Mouse (Mus musculus): Measurements from ENCODE around the gene Phf11a.
"Not testable (repeated sequence)": the region's sequence is repeated elsewhere in the genome, so short reads cannot be mapped to it uniquely, and the experiment has no call there.

The Phf11a gene

DNA sequence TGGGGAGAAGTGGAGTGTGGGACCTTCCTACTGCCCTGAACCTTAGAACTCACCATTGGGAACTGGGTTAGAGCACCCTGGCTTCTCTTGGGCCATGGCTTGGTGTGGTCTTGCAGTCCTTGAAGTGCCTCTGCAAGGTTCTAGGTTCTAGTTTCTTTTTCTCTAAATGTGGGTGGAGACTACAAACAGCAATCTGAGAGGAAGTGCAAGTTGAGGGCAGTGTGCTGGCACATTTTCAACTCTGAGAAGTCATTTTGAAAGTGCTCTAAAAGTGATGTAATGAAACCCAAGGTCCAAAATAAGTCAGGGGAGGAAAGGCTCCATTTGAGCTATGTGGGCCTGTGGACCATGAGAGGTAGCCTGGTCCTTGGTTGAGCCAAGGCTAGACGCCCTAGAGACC lies at the start of gene Phf11a:
Phf11a (minus strand) TSS at position 132 of the 400 bp plus-strand sequence.
- DNase-seq (ENCODE audit: low spot score in 2 of 2) = not testable (repeated sequence)

DNA sequence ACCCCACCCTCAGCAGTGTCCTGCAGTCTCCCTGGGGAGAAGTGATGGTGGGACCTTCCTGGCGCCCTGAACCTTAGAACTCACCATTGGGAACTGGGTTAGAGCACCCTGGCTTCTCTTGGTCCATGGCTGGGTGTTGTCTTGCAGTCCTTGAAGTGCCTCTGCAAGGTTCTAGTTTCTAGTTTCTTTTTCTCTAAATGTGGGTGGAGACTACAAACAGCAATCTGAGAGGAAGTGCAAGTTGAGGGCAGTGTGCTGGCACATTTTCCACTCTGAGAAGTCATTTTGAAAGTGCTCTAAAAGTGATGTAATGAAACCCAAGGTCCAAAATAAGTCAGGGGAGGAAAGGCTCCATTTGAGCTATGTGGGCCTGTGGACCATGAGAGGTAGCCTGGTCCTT lies 43.9 kb upstream of the Phf11a start, which contains the start of gene Phf11b:
Phf11b (minus strand) TSS at position 163 of the 400 bp plus-strand sequence.
- DNase-seq (ENCODE audit: low spot score in 2 of 2) = not testable (repeated sequence)

DNA sequence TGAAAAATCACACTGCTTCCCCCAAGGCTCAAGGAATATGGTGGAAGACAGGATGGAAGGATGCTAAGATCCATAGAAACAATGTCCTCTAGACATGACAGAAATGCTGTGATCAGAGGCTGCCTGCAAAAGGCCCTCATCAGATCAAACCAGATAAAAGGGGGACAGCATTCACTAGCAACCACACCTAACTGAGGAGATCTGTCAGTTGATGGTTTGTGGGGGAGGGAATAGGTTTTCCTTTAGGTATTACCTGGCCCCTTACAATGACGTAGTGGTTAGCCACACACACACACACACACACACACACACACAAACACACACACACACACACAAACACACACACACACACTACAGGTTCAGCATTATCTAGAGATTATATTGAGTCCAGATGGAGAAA lies 42.2 kb upstream of the Phf11a start:
- no peak for DNase-seq (ENCODE audit: low spot score in 2 of 2)

DNA sequence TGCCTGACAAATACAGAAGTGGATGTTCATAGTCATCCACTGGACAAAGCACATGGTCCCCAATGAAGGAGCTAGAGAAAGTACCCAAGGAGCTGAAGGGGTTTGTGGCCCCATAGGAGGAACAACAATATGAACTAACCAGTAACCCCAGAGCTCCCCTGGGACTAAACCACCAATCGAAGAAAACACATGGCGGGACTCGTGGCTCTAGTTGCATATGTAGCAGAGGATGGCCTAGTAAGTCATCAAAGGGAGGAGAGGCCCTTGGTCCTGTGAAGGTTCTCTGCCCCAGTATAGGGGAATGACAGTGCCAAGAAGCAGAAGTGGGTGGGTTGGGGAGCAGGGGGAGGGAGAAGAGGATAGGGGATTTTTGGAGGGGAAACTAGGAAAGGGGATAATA lies 38.7 kb upstream of the Phf11a start:
- not testable (repeated sequence) for DNase-seq (ENCODE audit: low spot score in 2 of 2)

DNA sequence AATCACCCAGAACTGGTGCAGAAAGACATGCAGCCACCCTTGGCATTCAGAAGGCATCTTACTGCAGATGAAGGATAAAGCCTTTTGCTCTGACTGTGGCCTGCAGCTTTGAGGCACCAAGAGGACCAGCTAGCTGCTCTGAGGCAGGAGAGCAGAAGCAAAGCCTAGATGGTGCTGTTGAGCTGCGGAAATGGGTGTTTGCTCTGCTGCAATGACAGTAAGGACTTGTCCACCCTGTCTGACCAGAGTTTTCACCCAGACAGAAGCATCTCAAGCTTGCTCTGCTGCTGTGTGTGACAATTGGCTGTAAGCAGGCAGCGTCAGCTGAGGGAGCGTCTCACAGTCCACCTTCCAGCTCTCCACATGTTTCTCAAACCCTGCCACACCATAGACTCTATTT lies 33.2 kb upstream of the Phf11a start:
- DNase-seq (ENCODE audit: low spot score in 2 of 2) = peak; percentile 37 to 46

DNA sequence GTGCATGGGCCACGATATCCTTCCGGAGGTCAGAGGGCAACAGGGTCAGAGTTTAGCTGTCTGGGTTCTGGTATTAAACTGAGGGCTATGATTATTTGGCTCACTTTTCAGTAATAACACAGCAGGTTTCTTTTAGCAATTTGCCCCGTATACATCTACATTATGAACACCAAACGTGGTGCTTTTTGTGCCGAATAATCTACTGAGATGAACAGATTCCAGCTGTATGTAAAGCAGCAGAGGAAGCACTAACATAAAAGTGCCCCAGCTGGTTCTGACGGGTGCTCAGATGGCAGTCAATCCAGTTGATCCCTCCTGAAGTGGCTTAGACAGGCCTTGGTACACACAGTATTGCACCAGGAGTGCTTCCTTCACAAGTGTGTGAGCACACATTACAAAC lies 22.6 kb upstream of the Phf11a start:
- not testable (repeated sequence) for DNase-seq (ENCODE audit: low spot score in 2 of 2)

DNA sequence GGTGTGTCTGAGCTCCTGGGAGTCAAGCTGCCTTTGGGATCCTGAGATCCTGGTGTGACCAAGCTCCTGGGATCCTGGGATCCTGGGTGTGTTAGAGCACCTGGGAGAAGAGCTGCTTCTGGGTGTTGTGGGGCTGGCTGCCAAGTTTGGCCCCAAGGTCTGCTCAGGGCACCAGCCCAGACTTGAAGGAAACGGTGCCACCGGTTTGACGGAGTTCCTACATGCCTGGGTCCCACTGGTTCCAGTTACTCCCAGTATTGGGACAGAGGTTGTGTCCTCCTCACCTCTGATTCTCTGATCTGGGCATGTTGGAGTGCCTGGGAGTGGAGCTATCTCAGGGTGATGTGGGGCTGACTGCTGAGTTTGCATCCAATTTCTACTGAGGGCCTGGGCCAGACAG lies 21.7 kb upstream of the Phf11a start:
- peak; percentile 45 to 57 for DNase-seq (ENCODE audit: low spot score in 2 of 2)

DNA sequence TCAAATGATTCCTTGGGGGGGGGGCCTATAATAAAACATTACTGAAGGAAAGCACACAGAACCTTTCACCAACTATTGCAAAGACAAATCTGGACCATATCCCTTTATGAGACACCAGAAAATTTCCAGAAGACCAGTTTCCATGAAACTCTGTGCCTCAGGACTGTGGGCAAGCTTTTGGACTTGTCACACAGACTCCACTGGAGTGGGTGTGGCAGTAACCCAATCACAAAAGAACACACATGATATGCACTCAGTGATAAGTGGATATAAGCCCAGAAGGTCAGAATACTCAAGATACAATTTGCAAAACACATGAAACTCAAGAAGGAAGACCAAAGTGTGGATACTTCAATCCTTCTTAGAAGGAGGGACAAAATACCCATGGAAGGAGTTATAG lies 5.6 kb downstream of the Phf11a start:
- not testable (repeated sequence) for DNase-seq (ENCODE audit: low spot score in 2 of 2)

DNA sequence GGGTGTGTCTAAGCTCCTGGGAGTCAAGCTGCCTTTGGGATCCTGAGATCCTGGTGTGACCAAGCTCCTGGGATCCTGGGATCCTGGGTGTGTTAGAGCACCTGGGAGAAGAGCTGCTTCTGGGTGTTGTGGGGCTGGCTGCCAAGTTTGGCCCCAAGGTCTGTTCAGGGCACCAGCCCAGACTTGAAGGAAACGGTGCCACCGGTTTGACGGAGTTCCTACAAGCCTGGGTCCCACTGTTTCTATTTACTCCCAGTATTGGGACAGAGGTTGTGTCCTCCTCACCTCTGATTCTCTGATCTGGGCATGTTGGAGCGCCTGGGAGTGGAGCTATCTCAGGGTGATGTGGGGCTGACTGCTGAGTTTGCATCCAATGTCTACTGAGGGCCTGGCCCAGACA lies 22.4 kb downstream of the Phf11a start:
- peak; percentile 59 to 72 for DNase-seq (ENCODE audit: low spot score in 2 of 2)

DNA sequence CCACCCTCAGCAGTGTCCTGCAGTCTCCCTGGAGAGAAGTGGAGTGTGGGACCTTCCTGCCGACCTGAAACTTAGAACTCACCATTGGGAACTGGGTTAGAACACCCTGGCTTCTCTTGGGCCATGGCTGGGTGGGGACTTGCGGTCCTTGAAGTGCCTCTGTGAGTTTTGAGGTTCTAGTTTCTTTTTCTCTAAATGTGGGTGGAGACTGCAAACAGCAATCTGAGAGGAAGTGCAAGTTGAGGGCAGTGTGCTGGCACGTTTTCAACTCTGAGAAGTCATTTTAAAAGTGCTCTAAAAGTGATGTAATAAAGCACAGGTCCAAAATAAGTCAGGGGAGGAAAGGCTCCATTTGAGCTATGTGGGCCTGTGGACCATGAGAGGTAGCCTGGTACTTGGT lies 37.3 kb downstream of the Phf11a start, which contains the start of gene Gm6904:
Gm6904 (minus strand) TSS at position 161 of the 400 bp plus-strand sequence.
- DNase-seq (ENCODE audit: low spot score in 2 of 2) = peak in 1 of 2 experiments; percentile 7

DNA sequence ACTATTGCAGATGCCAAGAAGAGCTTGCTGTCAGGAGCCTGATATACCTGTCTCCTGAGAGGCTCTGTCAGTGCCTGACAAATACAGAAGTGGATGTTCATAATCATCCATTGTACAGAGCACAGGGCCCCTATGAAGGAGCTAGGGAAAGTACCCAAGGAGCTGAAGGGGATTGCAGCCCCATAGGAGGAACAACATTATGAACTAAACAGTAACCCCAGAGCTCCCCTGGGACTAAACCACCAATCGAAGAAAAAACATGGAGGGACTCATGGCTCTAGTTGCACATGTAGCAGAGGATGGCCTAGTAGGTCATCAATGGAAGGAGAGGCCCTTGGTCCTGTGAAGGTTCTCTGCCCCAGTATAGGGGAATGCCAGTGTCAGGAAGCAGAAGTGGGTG lies 41.5 kb downstream of the Phf11a start:
- DNase-seq (ENCODE audit: low spot score in 2 of 2) = not testable (repeated sequence)

DNA sequence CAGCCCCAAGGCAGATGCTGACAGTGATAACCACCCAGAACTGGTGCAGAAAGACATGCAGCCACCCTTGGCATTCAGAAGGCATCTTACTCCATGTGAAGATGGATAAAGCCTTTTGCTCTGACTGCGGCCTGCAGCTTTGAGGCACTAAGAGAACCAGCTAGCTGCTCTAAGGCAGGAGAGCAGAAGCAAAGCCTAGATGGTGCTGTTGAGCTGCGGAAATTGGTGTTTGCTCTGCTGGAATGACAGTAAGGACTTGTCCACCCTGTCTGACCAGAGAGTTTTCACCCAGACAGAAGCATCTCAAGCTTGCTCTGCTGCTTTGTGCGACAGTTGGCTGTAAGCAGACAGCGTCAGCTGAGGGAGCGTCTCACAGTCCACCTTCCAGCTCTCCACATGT lies 47.0 kb downstream of the Phf11a start:
- DNase-seq (ENCODE audit: low spot score in 2 of 2) = peak; percentile 17 to 19

DNA sequence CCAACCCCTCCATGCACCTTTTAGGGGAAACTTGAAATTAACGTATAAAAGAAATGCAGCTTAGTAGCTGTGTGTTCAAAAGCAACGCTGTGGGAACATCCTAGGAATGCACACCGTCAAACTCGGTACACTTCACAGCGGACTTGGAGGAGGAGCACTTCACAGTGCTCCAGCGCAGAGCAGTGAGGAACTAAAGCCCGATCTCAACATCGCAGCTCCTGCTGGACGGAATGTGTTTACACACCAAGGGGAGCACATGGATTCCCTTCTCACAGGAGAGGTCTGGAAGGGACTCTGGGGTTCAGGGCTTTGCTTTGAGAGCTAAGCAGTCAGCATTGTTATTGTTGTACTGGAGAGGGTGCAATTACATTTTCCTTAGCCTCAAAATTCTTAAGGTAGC lies 63.7 kb downstream of the Phf11a start:
- DNase-seq (ENCODE audit: low spot score in 2 of 2) = no peak

DNA sequence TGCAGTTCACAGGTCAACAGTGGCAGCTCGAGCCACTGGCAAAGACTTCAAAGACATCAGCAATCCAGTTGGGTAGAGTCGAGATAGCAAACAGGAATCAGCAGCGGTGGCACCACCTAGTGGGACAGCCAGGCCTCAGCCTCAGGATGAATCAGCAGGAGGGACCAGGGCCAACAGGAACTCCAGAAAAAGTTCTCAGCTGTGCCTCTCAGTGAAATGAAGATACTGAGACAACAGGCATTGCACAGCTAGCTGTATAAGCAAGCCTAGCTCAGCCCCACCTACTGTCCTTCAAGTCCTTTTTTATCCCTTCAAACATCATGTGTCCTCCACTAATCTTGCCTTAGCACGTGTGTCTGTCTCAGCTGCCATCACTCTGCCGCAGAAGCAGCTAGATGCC lies 65.3 kb downstream of the Phf11a start:
- no peak for DNase-seq (ENCODE audit: low spot score in 2 of 2)

DNA sequence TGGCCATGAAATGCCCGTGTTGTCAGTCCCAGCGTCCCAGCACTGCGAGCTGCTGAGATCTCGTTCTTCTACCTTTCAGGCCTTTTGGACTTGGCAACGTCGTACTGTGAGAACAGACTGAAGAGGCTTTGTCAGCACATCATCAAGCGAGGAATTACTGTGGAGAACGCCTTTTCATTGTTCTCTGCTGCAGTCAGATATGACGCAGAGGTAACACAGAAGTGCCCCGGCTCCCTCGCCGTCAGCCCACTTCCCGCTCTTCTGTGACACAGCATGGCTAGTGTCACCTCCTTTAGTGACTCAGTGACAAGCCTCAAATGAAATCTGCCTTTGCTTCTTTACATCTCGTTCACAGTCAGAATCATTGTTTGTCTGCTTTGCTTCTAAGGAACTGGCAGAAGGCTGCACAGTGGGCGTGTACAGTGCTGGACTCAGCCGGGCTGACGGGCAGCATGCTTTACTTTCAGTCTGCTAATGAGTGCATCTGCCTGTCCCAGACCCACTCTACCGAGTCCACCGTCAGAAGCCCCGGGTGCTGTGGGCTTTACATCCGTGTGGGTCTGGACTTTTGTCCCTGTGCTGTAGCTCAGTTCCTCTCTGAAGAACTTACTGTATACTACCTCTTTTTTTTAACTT lies 66.9 kb downstream of the Phf11a start:
- no peak for DNase-seq (ENCODE audit: low spot score in 2 of 2)

DNA sequence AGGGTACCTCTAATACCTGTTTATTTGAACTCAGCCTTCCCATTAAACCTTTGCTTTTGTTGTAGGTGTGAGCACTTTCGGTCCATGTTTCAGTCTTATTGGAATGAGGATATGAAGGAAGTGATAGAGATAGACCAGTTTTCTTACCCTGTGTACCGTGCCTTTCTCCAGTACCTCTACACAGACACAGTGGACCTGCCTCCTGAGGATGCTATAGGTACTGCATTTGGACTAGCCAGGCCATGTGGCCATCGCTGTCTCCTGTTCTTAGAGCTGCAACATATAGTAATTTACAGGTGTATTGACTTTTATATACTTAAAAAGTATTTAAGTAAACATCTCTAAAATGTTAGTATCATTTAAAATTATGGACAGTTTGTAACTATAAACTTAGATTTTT lies 67.5 kb downstream of the Phf11a start:
- DNase-seq (ENCODE audit: low spot score in 2 of 2) = no peak
